Mouse (Mus musculus) liver, adult 2 months (tissue): ENCODE measurements around the gene Fermt2.

Experiments
- CTCF ChIP-seq: fragments of 200-500 bp; IDR thresholded peaks from 2 replicates; pipeline ENCODE4 v1.5.1; 2011; ENCODE audit warnings: low read depth, low read length, control low read depth
- POLR2A ChIP-seq: fragments of 200-500 bp; IDR thresholded peaks from 2 replicates; pipeline ENCODE4 v1.6.1; 2011; ENCODE audit warnings: low read length, control low read depth; ENCODE audit not compliant: insufficient read depth; ENCODE audit errors: extremely low read depth

- TF ChIP-seq CTCF = no peak
- no peak for TF ChIP-seq POLR2A
These were observed 37.9 kb downstream of the Fermt2 start for GRCm38 (mm10) chr14:45492038-45492437.
